Mouse (Mus musculus) limb, embryonic 14.5 days (tissue): ENCODE data around the gene Calr4. TPM values are rescaled to one million over a fixed set of nuclear protein-coding genes. Genes with fewer than 3 reads are reported as not detected.

Experiments
- ATAC-seq: fragments of 200-750 bp; cut with Nextera tagmentation; 2 replicates; pipeline ENCODE4 v1.8.0; 2017; ENCODE audit warnings: low read depth, moderate number of reproducible peaks, moderate TSS enrichment; ENCODE audit not compliant: low FRiP score
- DNase-seq: peaks from one replicate; pipeline ENCODE4 v3.0.0-alpha.2; 2015; ENCODE audit warnings: low spot score
- H3K27ac ChIP-seq: fragments of 300-500 bp; sonication (generic); replicated peaks from 2 replicates; pipeline ENCODE4 v1.5.1; 2014; ENCODE audit warnings: low read depth, mild to moderate bottlenecking, low read length, moderate library complexity, mixed read lengths
- H3K27me3 ChIP-seq: fragments of 300-500 bp; sonication (generic); 2 replicates; pipeline ENCODE4 v1.6.1; 2014; ENCODE audit warnings: low read length, mixed read lengths; ENCODE audit not compliant: control insufficient read depth, insufficient read depth
- H3K36me3 ChIP-seq: fragments of 300-500 bp; sonication (generic); 2 replicates; pipeline ENCODE4 v1.6.1; 2014; ENCODE audit warnings: mild to moderate bottlenecking, low read length, moderate library complexity, mixed read lengths; ENCODE audit not compliant: control insufficient read depth, insufficient read depth
- H3K4me1 ChIP-seq: fragments of 300-500 bp; sonication (generic); 2 replicates; pipeline ENCODE4 v1.6.1; 2014; ENCODE audit warnings: antibody characterized with exemption, low read length, mixed read lengths; ENCODE audit not compliant: control insufficient read depth, insufficient read depth
- H3K4me2 ChIP-seq: fragments of 300-500 bp; sonication (generic); replicated peaks from 2 replicates; pipeline ENCODE4 v1.6.1; 2014; ENCODE audit warnings: low read depth, mild to moderate bottlenecking, low read length, moderate library complexity; ENCODE audit not compliant: severe bottlenecking
- H3K4me3 ChIP-seq: fragments of 300-500 bp; sonication (generic); replicated peaks from 2 replicates; pipeline ENCODE4 v1.5.1; 2014; ENCODE audit warnings: low read length
- H3K9ac ChIP-seq: fragments of 300-500 bp; sonication (generic); 2 replicates; pipeline ENCODE4 v1.6.1; 2014; ENCODE audit warnings: mild to moderate bottlenecking, low read depth, low read length, moderate library complexity; ENCODE audit not compliant: severe bottlenecking
- H3K9me3 ChIP-seq: fragments of 300-500 bp; sonication (generic); 2 replicates; pipeline ENCODE4 v1.6.1; 2016; ENCODE audit warnings: low read length; ENCODE audit not compliant: control insufficient read depth
- POLR2A ChIP-seq: fragments of 200-500 bp; IDR thresholded peaks from 2 replicates; pipeline ENCODE4 v1.8.0; 2012; ENCODE audit warnings: inconsistent platforms, mild to moderate bottlenecking, moderate library complexity, borderline replicate concordance; ENCODE audit not compliant: insufficient read depth, insufficient read length; ENCODE audit errors: extremely low read depth
- WGBS: fragments of 180-500 bp; shearing (Covaris S2); extraction: QIAGEN DNeasy Blood & Tissue Kit; methylation state at CpG from one replicate; pipeline ENCODE4 v1.1.7; 2014; 5-methylcytosine and 5-hydroxymethylcytosine counted together
- polyA plus RNA-seq, 2 experiments: library from polyadenylated mRNA; depleted of rRNA in 1 of 2; stranded (reverse) in 1 of 2; unstranded in 1 of 2; fragments of >200 nt; fragmentation: Nextera tagmentation in 1 of 2; extraction: Ambion mirVana in 1 of 2; gene quantifications; 2 replicates each; pipeline versions ENCODE4 v1.2.1 to v1.2.3; 2012 to 2014

Calr4 gene
- polyA plus RNA-seq, 2 experiments: 0.12 to 0.13 TPM

- no peak overlapping the region for H3K27ac ChIP-seq
- WGBS: 83% methylated on average over 2 of the region's 2 CpGs
Observed at GRCm38 (mm10) chr4:109210253-109210652, 24.0 kb upstream of the Calr4 start.

GRCm38 (mm10) chr4:109210881-109211280, 23.4 kb upstream of the Calr4 start:
- 59% methylated on average over 4 of the region's 4 CpGs for WGBS
- Histone ChIP-seq H3K4me1 (no peaks in the 10 kb centered on the region), H3K4me3 (no peak overlapping the region), H3K9me3 (no peaks in the 10 kb centered on the region), H3K27me3 (no peaks in the 10 kb centered on the region), H3K9ac (no peak overlapping the region), H3K27ac (no peak overlapping the region), H3K4me2 (no peak overlapping the region), H3K36me3 (no peaks in the 10 kb centered on the region)
- no peak for DNase-seq
- no peak for ATAC-seq
- TF ChIP-seq POLR2A: no peak

More at GRCm38 (mm10) chr4:109210253-109210652, 24.0 kb upstream of the Calr4 start:
- no peaks in the 10 kb centered on the region for H3K27me3 ChIP-seq
- no peak overlapping the region for H3K4me3 ChIP-seq
- no peaks in the 10 kb centered on the region for H3K9me3 ChIP-seq
- no peak overlapping the region for H3K9ac ChIP-seq
- no peaks in the 10 kb centered on the region for H3K4me1 ChIP-seq
- no peaks in the 10 kb centered on the region for H3K36me3 ChIP-seq
- no peak overlapping the region for H3K4me2 ChIP-seq
- ATAC-seq (no peak), DNase-seq (no peak)
- TF ChIP-seq POLR2A: no peak

GRCm38 (mm10) chr4:109213986-109214385, 20.3 kb upstream of the Calr4 start:
- no peak overlapping the region for H3K4me2 ChIP-seq
- no peaks in the 10 kb centered on the region for H3K27me3 ChIP-seq
- WGBS: 62% methylated on average over 3 of the region's 3 CpGs
- TF ChIP-seq POLR2A: no peak
- DNase-seq (no peak), ATAC-seq (no peak)
- H3K9ac ChIP-seq: no peak overlapping the region
- no peak overlapping the region for H3K4me3 ChIP-seq
- no peaks in the 10 kb centered on the region for H3K36me3 ChIP-seq
- H3K9me3 ChIP-seq: no peaks in the 10 kb centered on the region
- H3K27ac ChIP-seq: no peak overlapping the region
- H3K4me1 ChIP-seq: no peaks in the 10 kb centered on the region

- ATAC-seq (no peak), DNase-seq (no peak)
- Histone ChIP-seq H3K4me1 (no peaks in the 10 kb centered on the region), H3K27me3 (no peaks in the 10 kb centered on the region), H3K4me2 (no peak overlapping the region), H3K4me3 (no peak overlapping the region), H3K27ac (no peak overlapping the region), H3K36me3 (no peaks in the 10 kb centered on the region), H3K9ac (no peak overlapping the region), H3K9me3 (no peaks in the 10 kb centered on the region)
- 79% methylated on average over 7 of the region's 7 CpGs for WGBS
- no peak for TF ChIP-seq POLR2A
Observed at GRCm38 (mm10) chr4:109218008-109218407, 16.3 kb upstream of the Calr4 start.

- peaks cover 7% of the 10 kb centered on the region; the same call in 1 of the 2 replicates for H3K4me1 ChIP-seq
- H3K27ac ChIP-seq: no peak overlapping the region
- 62% methylated on average over 14 of the region's 14 CpGs for WGBS
- H3K27me3 ChIP-seq: no peaks in the 10 kb centered on the region
- H3K4me3 ChIP-seq: no peak overlapping the region
- H3K9me3 ChIP-seq: no peaks in the 10 kb centered on the region
- no peaks in the 10 kb centered on the region for H3K36me3 ChIP-seq
- H3K9ac ChIP-seq: no peak overlapping the region
- H3K4me2 ChIP-seq: no peak overlapping the region
- DNase-seq: no peak
- no peak for ATAC-seq
- no peak for TF ChIP-seq POLR2A
Observed at GRCm38 (mm10) chr4:109220441-109220940, 13.8 kb upstream of the Calr4 start.

- ATAC-seq: no peak
- TF ChIP-seq POLR2A: no peak
- 75% methylated on average over 3 of the region's 3 CpGs for WGBS
Observed at GRCm38 (mm10) chr4:109222001-109222400, 12.3 kb upstream of the Calr4 start.

More at GRCm38 (mm10) chr4:109222001-109222400, 12.3 kb upstream of the Calr4 start:
- Histone ChIP-seq H3K9me3 (no peaks in the 10 kb centered on the region), H3K27me3 (no peaks in the 10 kb centered on the region), H3K4me1 (peaks cover 10% of the 10 kb centered on the region; the same call in 1 of the 2 replicates), H3K36me3 (no peaks in the 10 kb centered on the region), H3K4me2 (no peak overlapping the region), H3K27ac (no peak overlapping the region), H3K4me3 (no peak overlapping the region), H3K9ac (no peak overlapping the region)
- DNase-seq: no peak
